Mouse (Mus musculus) intestine, postnatal 0 days (tissue): ENCODE data around the gene Rnf207. TPM values are rescaled to one million over a fixed set of nuclear protein-coding genes. Genes with fewer than 3 reads are reported as not detected.

Source experiments
- ATAC-seq: fragments of 200-750 bp; cut with Nextera tagmentation; 2 replicates; pipeline ENCODE4 v1.8.0; 2017; ENCODE audit warnings: mild to moderate bottlenecking, moderate TSS enrichment, moderate library complexity
- H3K27ac ChIP-seq: fragments of 300-500 bp; sonication (generic); 2 replicates; pipeline ENCODE4 v1.5.1; 2014; ENCODE audit warnings: mild to moderate bottlenecking, low read depth, low read length, moderate library complexity
- H3K27me3 ChIP-seq: fragments of 300-500 bp; sonication (generic); replicated peaks from 2 replicates; pipeline ENCODE4 v1.6.1; 2014; ENCODE audit warnings: low read length, mixed read lengths; ENCODE audit not compliant: control insufficient read depth, insufficient read depth
- H3K36me3 ChIP-seq: fragments of 300-500 bp; sonication (generic); 2 replicates; pipeline ENCODE4 v1.6.1; 2014; ENCODE audit warnings: mild to moderate bottlenecking, moderate library complexity; ENCODE audit not compliant: control insufficient read depth, insufficient read depth
- H3K4me1 ChIP-seq: fragments of 300-500 bp; sonication (generic); replicated peaks from 2 replicates; pipeline ENCODE4 v1.6.1; 2014; ENCODE audit warnings: antibody characterized with exemption, low read length, mixed read lengths; ENCODE audit not compliant: control insufficient read depth, insufficient read depth
- H3K4me2 ChIP-seq: fragments of 300-500 bp; sonication (generic); replicated peaks from 2 replicates; pipeline ENCODE4 v1.6.1; 2014; ENCODE audit warnings: low read depth, mild to moderate bottlenecking, moderate library complexity
- H3K4me3 ChIP-seq: fragments of 300-500 bp; sonication (generic); 2 replicates; pipeline ENCODE4 v1.5.1; 2014; ENCODE audit warnings: low read depth, low read length
- H3K9ac ChIP-seq: fragments of 300-500 bp; sonication (generic); 2 replicates; pipeline ENCODE4 v1.6.1; 2014; ENCODE audit warnings: mild to moderate bottlenecking, low read depth, low read length
- H3K9me3 ChIP-seq: fragments of 300-500 bp; sonication (generic); 2 replicates; pipeline ENCODE4 v1.6.1; 2016; ENCODE audit warnings: mixed run types; ENCODE audit not compliant: control insufficient read depth
- CTCF ChIP-seq: sonication (generic); IDR thresholded peaks from 2 replicates; pipeline ENCODE4 v1.5.1; 2016; ENCODE audit warnings: low read depth, mild to moderate bottlenecking, control low read depth, antibody characterized with exemption, moderate library complexity
- whole genome bisulfite sequencing: fragments of 180-500 bp; shearing (Covaris S2); extraction: QIAGEN DNeasy Blood & Tissue Kit; methylation state at CpG from one replicate; pipeline ENCODE4 v1.1.7; 2014; 5-methylcytosine and 5-hydroxymethylcytosine counted together
- polyA plus RNA-seq: library from polyadenylated mRNA; unstranded; fragments of >200 nt; fragmentation: Nextera tagmentation; extraction: Ambion mirVana; gene quantifications from 2 replicates; pipeline ENCODE4 v1.2.1, GENCODE M21; 2015

Rnf207 gene
- polyA plus RNA-seq, 1 experiment from 2014 or later, result 0.70 TPM

DNA sequence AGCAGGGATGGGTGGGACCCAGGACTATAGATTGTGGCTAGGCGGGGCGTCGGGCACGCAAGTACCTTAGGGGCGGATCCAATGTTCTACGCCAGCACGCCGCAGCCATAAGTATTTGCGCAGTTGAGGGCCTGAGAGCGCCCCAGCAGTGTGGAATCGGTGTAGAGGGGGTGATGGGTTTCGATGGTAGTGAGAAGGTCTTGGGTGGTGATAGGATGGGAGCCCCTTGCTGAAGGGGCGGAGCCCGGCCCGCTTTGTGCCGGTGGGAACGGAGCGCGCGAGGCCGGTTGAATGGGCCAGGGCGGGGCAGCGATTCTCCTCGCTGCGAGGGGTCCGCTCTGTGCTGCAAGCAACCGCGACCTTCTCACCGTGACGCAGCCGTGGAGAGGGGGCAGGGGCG lies 32.6 kb downstream of the Rnf207 start:
- Histone ChIP-seq H3K9me3 (no peaks in the 10 kb centered on the region), H3K27me3 (peaks cover 85% of the 10 kb centered on the region), H3K9ac (no peak overlapping the region), H3K4me3 (no peak overlapping the region), H3K27ac (no peak overlapping the region), H3K4me1 (no peaks in the 10 kb centered on the region), H3K36me3 (no peaks in the 10 kb centered on the region; the same call in 1 of the 2 replicates), H3K4me2 (peak overlapping the region; percentile 35; the same call in 1 of the 2 replicates)
- no peak for TF ChIP-seq CTCF
- 2% methylated on average over 32 of the region's 32 CpGs for WGBS
- ATAC-seq, result no peak

DNA sequence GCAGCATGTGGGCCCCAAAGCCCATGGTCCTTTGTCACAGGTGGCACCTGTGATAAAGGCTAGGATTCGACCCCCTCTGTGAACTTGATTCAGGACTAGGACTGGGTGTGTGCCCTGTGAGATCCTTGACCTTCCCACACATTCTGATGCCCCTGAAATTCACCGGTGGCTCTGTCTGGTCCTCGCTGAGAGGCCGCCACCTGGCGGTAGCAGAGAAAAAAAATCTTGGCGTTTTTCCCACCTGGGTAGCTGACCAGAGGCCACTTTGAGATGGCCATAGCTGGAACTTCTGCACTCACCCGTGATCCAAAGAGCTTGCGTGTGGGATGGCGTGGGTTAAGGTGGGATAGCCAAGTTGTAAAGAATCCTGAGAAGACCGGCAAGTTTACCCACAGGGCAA lies 33.3 kb downstream of the Rnf207 start:
- Histone ChIP-seq H3K4me3 (no peak overlapping the region), H3K9ac (no peak overlapping the region), H3K27me3 (peaks cover 85% of the 10 kb centered on the region), H3K4me2 (no peak overlapping the region), H3K9me3 (no peaks in the 10 kb centered on the region), H3K4me1 (no peaks in the 10 kb centered on the region), H3K27ac (no peak overlapping the region), H3K36me3 (no peaks in the 10 kb centered on the region; the same call in 1 of the 2 replicates)
- 2% methylated on average over 10 of the region's 10 CpGs for WGBS
- peak; percentile 81 for TF ChIP-seq CTCF
- ATAC-seq, result no peak

DNA sequence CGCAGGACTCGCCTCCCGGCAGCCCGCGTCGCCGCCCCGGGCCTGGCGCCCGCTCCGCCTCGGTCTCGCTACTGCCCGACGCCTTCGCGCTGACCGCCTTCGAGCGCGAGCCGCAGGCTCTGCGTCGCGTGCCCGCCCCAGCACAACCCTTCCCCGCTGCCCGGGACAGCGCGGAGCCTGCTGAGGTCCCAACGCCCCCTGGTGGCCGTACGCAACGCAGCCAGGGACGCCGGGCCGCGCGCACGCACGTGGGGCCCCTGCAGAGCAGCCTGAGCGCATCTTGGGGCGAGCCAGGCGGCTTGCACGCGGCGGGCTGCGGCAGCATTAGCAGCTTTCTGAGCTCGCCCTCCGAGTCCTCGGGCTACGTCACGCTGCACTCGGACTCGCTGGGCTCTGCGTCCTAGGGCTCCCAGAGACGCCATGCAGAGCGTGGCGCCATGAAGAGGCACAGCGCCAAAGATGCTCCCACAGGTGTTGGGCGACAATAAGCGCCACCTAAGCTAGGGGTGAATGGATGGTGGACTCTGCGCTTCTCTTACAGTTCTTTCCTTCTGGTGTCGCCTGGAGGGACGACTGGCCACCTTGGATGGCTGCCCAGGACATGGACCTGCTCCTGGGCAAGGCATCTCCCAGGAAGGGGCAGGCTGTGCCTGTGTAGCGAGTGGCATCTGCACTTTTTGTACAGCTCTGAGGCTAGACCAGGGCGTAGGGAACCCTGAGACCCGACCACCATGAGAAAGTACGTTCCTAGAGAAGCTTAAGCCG lies 35.4 kb downstream of the Rnf207 start:
- Histone ChIP-seq H3K27me3 (peaks cover 73% of the 10 kb centered on the region), H3K4me3 (peak overlapping the region; percentile 18), H3K27ac (no peak overlapping the region), H3K4me2 (peak overlapping the region; percentile 46), H3K9me3 (no peaks in the 10 kb centered on the region), H3K9ac (no peak overlapping the region), H3K4me1 (no peaks in the 10 kb centered on the region), H3K36me3 (no peaks in the 10 kb centered on the region; the same call in 1 of the 2 replicates)
- peak; percentile 79 for ATAC-seq
- TF ChIP-seq CTCF, result peak; percentile 98
- WGBS, result 7% methylated on average over 70 of the region's 70 CpGs

DNA sequence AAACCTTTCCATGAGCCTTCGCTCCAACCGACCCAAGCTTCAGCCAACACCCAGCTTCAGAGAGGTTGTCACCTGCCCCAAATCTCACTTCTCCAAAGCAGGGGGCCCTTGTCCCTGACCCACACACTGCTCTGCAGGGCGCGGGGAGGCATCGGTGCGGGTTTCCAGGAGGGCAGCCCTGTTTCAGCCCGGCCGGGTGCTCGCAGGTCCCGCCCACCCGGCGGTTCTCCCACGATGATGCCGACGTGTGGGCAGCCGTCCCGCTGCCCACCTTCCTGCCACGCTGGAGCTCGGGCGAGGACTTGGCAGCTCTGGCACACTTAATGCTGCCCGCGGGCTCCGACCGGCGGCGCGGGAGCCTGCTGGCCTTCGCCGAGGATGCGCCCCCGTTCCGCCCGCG lies 36.1 kb downstream of the Rnf207 start:
- WGBS, result 21% methylated on average over 34 of the region's 34 CpGs
- Histone ChIP-seq H3K36me3 (no peaks in the 10 kb centered on the region; the same call in 1 of the 2 replicates), H3K4me2 (peak overlapping the region; percentile 46), H3K27ac (no peak overlapping the region), H3K9ac (no peak overlapping the region; the same call in 1 of the 2 replicates), H3K4me1 (no peaks in the 10 kb centered on the region), H3K27me3 (peaks cover 66% of the 10 kb centered on the region), H3K4me3 (peak overlapping the region; percentile 18), H3K9me3 (no peaks in the 10 kb centered on the region)
- no peak for TF ChIP-seq CTCF
- no peak for ATAC-seq

DNA sequence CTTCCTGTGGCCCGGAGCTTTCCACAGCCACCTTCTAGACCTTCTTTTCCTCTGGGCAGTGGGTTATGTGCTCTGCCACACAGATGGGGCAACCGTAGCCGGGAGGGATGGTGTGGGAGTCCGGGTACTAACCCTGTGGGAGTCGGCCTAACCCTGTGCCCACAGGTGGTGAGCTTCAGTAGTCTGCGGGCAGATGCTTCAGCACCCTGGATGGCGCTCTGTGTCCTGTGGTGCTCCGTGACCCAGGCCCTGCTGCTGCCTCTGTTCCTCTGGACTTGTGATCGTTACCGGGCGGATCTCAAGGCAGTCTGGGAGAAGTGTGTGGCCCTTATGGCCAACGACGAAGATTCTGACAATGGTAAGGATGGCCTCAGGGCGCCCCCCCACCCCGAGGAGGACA lies 37.2 kb downstream of the Rnf207 start:
- H3K27me3 ChIP-seq, result peaks cover 55% of the 10 kb centered on the region
- H3K9ac ChIP-seq, result no peak overlapping the region
- no peak overlapping the region for H3K4me2 ChIP-seq
- no peak for ATAC-seq
- no peaks in the 10 kb centered on the region for H3K9me3 ChIP-seq
- no peak overlapping the region for H3K27ac ChIP-seq
- TF ChIP-seq CTCF, result no peak
- no peaks in the 10 kb centered on the region for H3K4me1 ChIP-seq
- 55% methylated on average over 15 of the region's 15 CpGs for WGBS
- no peaks in the 10 kb centered on the region; the same call in 1 of the 2 replicates for H3K36me3 ChIP-seq
- no peak overlapping the region for H3K4me3 ChIP-seq

DNA sequence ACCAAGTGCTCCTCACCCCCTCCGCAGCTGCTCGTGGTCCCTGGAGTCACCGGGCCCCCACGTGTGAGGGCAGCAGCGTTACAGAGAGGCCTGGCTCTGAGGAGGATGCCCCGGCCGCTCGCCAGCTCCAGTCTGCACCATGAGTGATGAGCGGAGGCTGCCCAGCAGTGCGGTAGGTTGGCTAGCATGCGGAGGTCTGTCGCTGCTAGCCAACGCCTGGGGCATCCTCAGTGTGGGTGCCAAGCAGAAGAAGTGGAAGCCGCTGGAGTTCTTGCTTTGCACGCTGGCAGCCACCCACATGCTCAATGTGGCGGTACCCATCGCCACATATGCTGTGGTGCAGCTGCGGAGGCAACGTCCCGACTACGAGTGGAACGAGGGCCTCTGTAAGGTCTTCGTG lies 39.8 kb downstream of the Rnf207 start:
- Histone ChIP-seq H3K4me3 (no peak overlapping the region), H3K4me2 (no peak overlapping the region), H3K9me3 (no peaks in the 10 kb centered on the region), H3K27ac (no peak overlapping the region), H3K9ac (no peak overlapping the region), H3K27me3 (peaks cover 40% of the 10 kb centered on the region), H3K36me3 (no peaks in the 10 kb centered on the region; the same call in 1 of the 2 replicates), H3K4me1 (no peaks in the 10 kb centered on the region)
- 89% methylated on average over 23 of the region's 23 CpGs for whole genome bisulfite sequencing
- no peak for ATAC-seq
- no peak for TF ChIP-seq CTCF
